Mouse (Mus musculus) splenic B cell, adult 2 months (primary cell): ENCODE results near the gene Chchd1.

ENCODE experiments used
- DNase-seq: peaks from one replicate; pipeline ENCODE4 v3.0.0-alpha.2; 2011; ENCODE audit warnings: low read depth, low spot score
- H3K27me3 ChIP-seq: 2 replicates; pipeline ENCODE4 v1.6.1; 2012; ENCODE audit warnings: mild to moderate bottlenecking, low read length, moderate library complexity, mixed read lengths; ENCODE audit not compliant: control insufficient read depth, poor library complexity, insufficient read depth, severe bottlenecking
- H3K36me3 ChIP-seq: 2 replicates; pipeline ENCODE4 v1.6.1; 2012; ENCODE audit warnings: mild to moderate bottlenecking, low read length, moderate library complexity, mixed read lengths; ENCODE audit not compliant: control insufficient read depth, poor library complexity, insufficient read depth, severe bottlenecking

Chchd1 gene

GRCm38 (mm10) chr14:20702741-20703381 is at the start of gene Chchd1:
Gene Chchd1, plus strand, starts transcription at chr14:20703006.
- peak; percentile 82 for DNase-seq
- H3K27me3 ChIP-seq: no peaks in the 10 kb centered on the region
- H3K36me3 ChIP-seq: peaks cover 10% of the 10 kb centered on the region; the same call in 1 of the 2 replicates

GRCm38 (mm10) chr14:20654690-20655421 is 48.0 kb upstream of the Chchd1 start:
- Histone ChIP-seq H3K27me3 (no peaks in the 10 kb centered on the region), H3K36me3 (no peaks in the 10 kb centered on the region)
- DNase-seq: no peak

- no peak for DNase-seq
- Histone ChIP-seq H3K36me3 (no peaks in the 10 kb centered on the region), H3K27me3 (no peaks in the 10 kb centered on the region)
Observed at GRCm38 (mm10) chr14:20655731-20656130, 47.1 kb upstream of the Chchd1 start.

GRCm38 (mm10) chr14:20656361-20656760 is 46.4 kb upstream of the Chchd1 start, which contains the start of gene Myoz1:
Gene Myoz1, minus strand, starts transcription at chr14:20656540.
- H3K27me3 ChIP-seq: no peaks in the 10 kb centered on the region
- H3K36me3 ChIP-seq: no peaks in the 10 kb centered on the region
- DNase-seq: no peak

GRCm38 (mm10) chr14:20658326-20658725 is 44.5 kb upstream of the Chchd1 start:
- peak; percentile 68 for DNase-seq
- H3K27me3 ChIP-seq: no peaks in the 10 kb centered on the region
- H3K36me3 ChIP-seq: no peaks in the 10 kb centered on the region

DNA sequence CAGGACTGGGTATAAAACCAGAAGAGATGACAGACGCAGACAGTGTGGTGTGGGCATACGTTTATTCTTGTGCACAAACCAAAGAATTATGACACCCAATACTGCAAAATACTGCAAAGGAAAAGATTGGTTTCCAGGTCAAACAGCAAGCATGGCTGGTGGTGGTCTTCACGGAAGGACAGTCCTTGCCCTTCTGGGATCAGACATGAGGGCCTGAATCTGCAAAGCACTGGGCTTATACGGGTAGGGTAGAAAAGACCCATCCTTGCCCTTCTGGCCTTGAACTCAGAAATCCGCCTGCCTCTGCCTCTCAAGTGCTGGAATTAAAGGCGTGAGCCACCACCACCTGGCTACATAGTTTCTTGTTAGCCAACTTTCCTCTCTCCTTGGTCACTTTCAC is 43.9 kb upstream of the Chchd1 start:
- Histone ChIP-seq H3K36me3 (no peaks in the 10 kb centered on the region), H3K27me3 (no peaks in the 10 kb centered on the region)
- DNase-seq: no peak

DNA sequence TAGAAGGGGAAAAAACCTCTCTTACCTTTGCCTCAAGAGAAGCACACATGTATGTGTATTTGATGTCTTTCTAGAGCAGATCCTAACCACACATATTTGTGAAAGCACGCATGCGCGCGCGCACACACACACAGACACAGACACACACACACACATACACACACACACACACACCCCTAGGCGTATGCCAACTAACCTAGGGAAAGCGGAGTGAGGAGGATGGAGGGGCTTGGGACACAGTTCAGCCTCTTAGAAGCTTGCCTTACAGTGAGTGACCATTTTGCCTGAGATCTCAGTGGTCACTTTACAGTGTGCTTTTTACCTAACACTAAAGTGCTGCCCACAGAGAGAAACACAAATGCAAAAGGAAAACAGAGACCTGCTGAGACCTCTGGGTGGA is 43.1 kb upstream of the Chchd1 start:
- no peak for DNase-seq
- Histone ChIP-seq H3K27me3 (no peaks in the 10 kb centered on the region), H3K36me3 (no peaks in the 10 kb centered on the region)

DNA sequence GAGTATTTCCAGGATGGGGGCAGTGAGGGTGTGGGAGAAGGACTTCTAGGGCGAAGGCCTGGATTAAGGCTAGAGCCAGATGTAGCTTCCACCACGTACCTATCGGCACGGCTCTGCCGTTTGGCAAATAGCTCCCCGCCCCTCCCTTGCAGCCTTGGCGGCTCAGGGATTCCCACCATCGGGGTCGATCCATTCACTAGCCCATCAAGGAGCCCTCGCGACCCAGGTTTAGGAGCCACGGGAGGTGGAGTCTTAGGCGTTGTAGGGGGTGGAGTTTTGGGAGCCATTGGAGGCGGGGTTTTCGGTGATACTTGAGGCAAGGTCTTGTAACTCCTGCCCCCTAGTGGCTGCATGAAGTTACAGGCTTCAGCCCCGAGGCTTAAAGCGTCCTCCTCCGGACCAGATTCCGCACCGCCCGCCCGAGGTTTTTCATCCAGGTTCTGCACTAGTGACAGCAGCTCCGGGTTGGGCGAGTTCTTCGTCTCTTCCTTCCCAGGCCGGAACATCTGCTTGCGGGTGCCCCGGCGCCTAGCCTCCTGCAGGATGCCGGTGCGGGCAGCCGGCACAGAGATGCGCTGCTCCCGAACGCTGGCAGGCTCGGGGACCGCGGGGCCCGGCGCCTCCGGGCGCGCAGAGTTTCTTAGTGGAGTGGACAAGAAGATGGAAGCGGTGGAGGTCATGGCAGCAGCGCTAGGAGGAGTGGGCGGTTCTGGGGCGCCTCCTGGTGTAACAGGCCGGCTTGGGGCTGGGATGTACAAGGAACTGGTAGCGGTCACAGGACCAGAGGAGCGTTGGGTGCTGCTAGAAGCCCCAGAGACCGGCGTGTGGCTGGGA is 41.8 kb upstream of the Chchd1 start:
- DNase-seq: peak; percentile 97
- H3K27me3 ChIP-seq: no peaks in the 10 kb centered on the region
- no peaks in the 10 kb centered on the region for H3K36me3 ChIP-seq

DNA sequence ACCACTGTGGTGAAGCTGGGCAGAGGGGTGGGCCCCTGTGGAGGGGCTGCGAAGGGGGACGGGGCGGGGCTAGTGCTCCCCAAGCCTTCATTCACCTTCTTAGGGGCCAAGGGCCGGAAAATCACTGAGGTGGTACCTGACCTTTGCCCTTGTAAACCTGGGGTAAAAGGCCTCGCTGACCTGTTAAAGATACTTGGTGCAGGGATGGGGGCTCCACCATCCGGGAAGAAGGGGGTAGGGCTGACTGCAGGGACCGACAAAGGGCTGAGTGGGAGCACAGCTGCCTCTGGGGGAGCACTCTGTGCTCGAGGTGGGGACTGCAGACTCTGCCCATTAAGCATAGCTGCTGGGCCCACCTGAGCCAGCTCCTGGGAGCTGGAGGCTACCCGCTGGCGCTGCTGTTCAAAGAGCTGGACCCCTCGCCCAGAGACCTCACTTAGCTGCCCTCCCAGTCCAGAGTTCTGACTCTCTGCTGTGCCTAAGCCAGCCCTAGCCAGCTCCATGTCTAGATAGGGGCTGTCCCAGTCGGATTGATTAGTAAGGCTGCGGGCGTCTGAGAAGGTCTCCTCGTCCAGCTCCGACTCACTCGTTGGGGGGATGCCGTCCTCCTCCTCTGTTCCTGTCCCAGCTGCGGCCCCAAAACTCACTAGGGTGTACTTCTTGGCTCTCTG is 41.0 kb upstream of the Chchd1 start:
- Histone ChIP-seq H3K27me3 (no peaks in the 10 kb centered on the region), H3K36me3 (no peaks in the 10 kb centered on the region)
- no peak for DNase-seq

- no peak for DNase-seq
- no peaks in the 10 kb centered on the region for H3K36me3 ChIP-seq
Observed at GRCm38 (mm10) chr14:20662740-20663139, 40.1 kb upstream of the Chchd1 start.

DNA sequence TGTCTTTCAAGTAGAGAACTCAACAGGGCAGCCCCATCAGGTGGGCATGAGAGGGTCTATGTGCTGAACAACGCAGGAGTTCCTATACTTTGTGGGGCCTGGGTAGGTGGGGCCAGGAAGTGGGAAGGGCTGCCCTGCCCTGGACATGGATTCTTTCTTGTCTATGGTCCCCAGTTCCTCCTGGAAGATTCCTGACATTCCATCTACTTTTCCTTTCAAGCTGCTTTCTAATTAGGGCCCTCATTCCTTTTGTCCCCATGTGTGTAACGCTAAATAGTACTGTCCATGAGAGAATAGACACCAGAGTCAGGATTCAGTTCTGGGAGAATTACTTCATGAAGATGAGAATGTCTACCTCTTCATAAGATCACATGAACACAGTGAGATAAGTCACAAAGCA is 39.2 kb upstream of the Chchd1 start:
- DNase-seq: no peak
- Histone ChIP-seq H3K27me3 (no peaks in the 10 kb centered on the region), H3K36me3 (no peaks in the 10 kb centered on the region)

More at GRCm38 (mm10) chr14:20662740-20663139, 40.1 kb upstream of the Chchd1 start:
- H3K27me3 ChIP-seq: no peaks in the 10 kb centered on the region

GRCm38 (mm10) chr14:20664436-20664835 is 38.4 kb upstream of the Chchd1 start:
- DNase-seq: no peak
- Histone ChIP-seq H3K27me3 (no peaks in the 10 kb centered on the region), H3K36me3 (no peaks in the 10 kb centered on the region)

DNA sequence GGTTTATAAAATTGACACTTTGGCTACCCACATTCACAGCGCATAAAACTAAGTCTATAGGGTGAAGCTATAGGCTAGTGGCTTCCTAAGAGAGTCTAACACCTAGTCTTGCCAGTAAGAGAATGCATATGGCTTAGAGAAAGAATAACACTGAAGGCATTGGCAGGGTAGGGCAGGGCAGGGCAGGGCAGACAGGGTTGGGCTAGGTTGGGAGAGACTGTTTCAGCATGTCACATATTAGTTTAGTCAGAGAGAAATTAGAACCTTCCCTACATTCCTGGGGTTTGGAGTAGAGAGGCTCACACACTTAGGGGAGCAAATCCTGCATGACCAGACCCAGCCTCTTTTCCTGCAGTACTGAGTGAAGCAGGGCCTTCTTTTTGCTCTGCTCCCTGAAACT is 35.3 kb upstream of the Chchd1 start:
- Histone ChIP-seq H3K36me3 (no peaks in the 10 kb centered on the region), H3K27me3 (no peaks in the 10 kb centered on the region)
- DNase-seq: no peak

- no peak for DNase-seq
- Histone ChIP-seq H3K36me3 (no peaks in the 10 kb centered on the region), H3K27me3 (no peaks in the 10 kb centered on the region)
Observed at GRCm38 (mm10) chr14:20668154-20668810, 34.5 kb upstream of the Chchd1 start, which contains the start of gene Synpo2l. Gene Synpo2l, minus strand, starts transcription at chr14:20668354.
